In the genomic region with DNA sequence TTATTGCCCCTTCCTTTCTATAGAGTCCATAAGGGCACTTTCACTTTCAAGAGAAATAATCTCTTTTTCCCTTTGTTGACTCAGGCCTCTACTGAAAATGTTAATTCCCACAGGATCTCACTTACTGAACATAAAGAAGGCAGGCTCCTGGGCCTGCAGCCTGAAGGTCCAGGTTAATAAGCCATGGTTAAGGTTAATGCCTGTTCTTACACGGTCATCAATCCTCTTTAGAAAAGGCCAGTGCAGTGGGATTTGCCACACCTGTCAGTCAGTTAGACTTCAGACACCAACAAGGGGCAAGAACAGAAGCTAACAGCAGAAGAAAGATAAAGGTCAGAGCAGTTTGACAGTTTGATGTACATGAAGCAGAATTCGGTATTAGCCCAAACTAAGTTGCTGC, we compare ENCODE assay signal across 25 mouse cellular contexts.
DNase-seq lines count a peak whose midpoint lies in the region; ATAC-seq and TF ChIP-seq lines count a peak whose summit lies in the region.
"Had no signal": no experiment of that assay in that cellular context is flagged by ENCODE, and none has a peak within 500 bp of the region (broad histone marks: within the 10 kb centered on the region; RNA-seq: fewer than 3 reads in every experiment).

No protein-coding gene starts in this region.

- ATAC-seq in midbrain, postnatal 0 days (ENCODE audit: low FRiP score) = no peak
- ATAC-seq in midbrain, embryonic 14.5 days (ENCODE audit: low FRiP score, low TSS enrichment) = peak; percentile 37; the same call in 1 of the 2 replicates
- ATAC-seq: forebrain, embryonic 14.5 days; intestine, embryonic 16.5 days; liver, embryonic 12.5 days; liver, postnatal 0 days had no signal

- no peaks in the 10 kb centered on the region for H3K9me3 ChIP-seq in midbrain, embryonic 10.5 days (replicated peaks)
- H3K9me3 ChIP-seq in midbrain, postnatal 0 days (ENCODE audit: low read length) = no peaks in the 10 kb centered on the region
- H3K9me3 ChIP-seq in midbrain, embryonic 14.5 days (ENCODE audit: control insufficient read depth, low read length) = no peaks in the 10 kb centered on the region
- H3K9me3 ChIP-seq: liver, embryonic 12.5 days had no signal

- no peak overlapping the region for H3K9ac ChIP-seq in midbrain, postnatal 0 days (replicated peaks; ENCODE audit: low read length, poor library complexity, severe bottlenecking)
- H3K9ac ChIP-seq in midbrain, embryonic 14.5 days (replicated peaks; ENCODE audit: low read length) = no peak overlapping the region
- H3K9ac ChIP-seq: liver, embryonic 12.5 days; liver, postnatal 0 days had no signal

- no peaks in the 10 kb centered on the region for H3K36me3 ChIP-seq in midbrain, embryonic 10.5 days
- no peaks in the 10 kb centered on the region for H3K36me3 ChIP-seq in midbrain, postnatal 0 days (ENCODE audit: insufficient read depth, low read length)
- H3K36me3 ChIP-seq in midbrain, embryonic 14.5 days (ENCODE audit: control insufficient read depth, insufficient read depth, low read length) = no peaks in the 10 kb centered on the region
- H3K36me3 ChIP-seq: liver, embryonic 12.5 days had no signal

- no peak overlapping the region for H3K4me2 ChIP-seq in midbrain, postnatal 0 days (ENCODE audit: low read depth, low read length, poor library complexity, severe bottlenecking)
- H3K4me2 ChIP-seq in midbrain, embryonic 14.5 days (ENCODE audit: low read length) = no peak overlapping the region
- H3K4me2 ChIP-seq: heart, embryonic 11.5 days; liver, embryonic 12.5 days had no signal

- peaks cover 32% of the 10 kb centered on the region for H3K4me1 ChIP-seq in midbrain, embryonic 10.5 days
- H3K4me1 ChIP-seq in midbrain, postnatal 0 days (ENCODE audit: insufficient read depth, low read length) = no peaks in the 10 kb centered on the region
- 0 out of 2 replicates have a peak, but pooled peaks cover 4% of the 10 kb centered on the region for H3K4me1 ChIP-seq in midbrain, embryonic 14.5 days (ENCODE audit: control insufficient read depth, insufficient read depth, low read length)
- H3K4me1 ChIP-seq: liver, embryonic 12.5 days had no signal

- DNase-seq in midbrain, embryonic 10.5 days (ENCODE audit: low spot score) = peak; percentile 30
- DNase-seq in midbrain, postnatal 0 days (ENCODE audit: low spot score) = no peak
- DNase-seq in embryo, embryonic 10.5 days (ENCODE audit: low spot score) = peak; percentile 64
- peak; percentile 3 for DNase-seq in embryo, embryonic 11.5 days (ENCODE audit: low read depth, low spot score)
- peak; percentile 31 for DNase-seq in midbrain, embryonic 14.5 days
- no peak for DNase-seq in cerebellum, adult 8-10 months
- DNase-seq: adrenal gland, postnatal 25 days; B cell, adult 2 months; cerebellum, adult 18-20 months; cerebellum, postnatal 14 days; gastrocnemius, postnatal 25 days; heart, adult 11 months; heart, postnatal 36 days; kidney, adult 8-10 months; layer of hippocampus, postnatal 36 days; left cerebral cortex, postnatal 4 days; liver, postnatal 0 days; lung, postnatal 36 days; right cerebral cortex, adult 18-20 months; thymus, postnatal 4 days had no signal

- WGBS in midbrain, embryonic 10.5 days = 48% methylated on average over 2 of the region's 2 CpGs
- WGBS in midbrain, postnatal 0 days = 24% methylated on average over 2 of the region's 2 CpGs
- 18% methylated on average over 2 of the region's 2 CpGs for WGBS in midbrain, embryonic 14.5 days

- TF ChIP-seq CTCF in midbrain, postnatal 0 days (IDR thresholded peaks at IDR 0.05) = no peak

- no peak overlapping the region for H3K4me3 ChIP-seq in midbrain, embryonic 10.5 days
- H3K4me3 ChIP-seq in midbrain, postnatal 0 days (ENCODE audit: low read depth, low read length) = no peak overlapping the region
- H3K4me3 ChIP-seq in midbrain, embryonic 14.5 days (replicated peaks; ENCODE audit: low read depth, low read length) = no peak overlapping the region
- H3K4me3 ChIP-seq: liver, embryonic 12.5 days had no signal

- no peak overlapping the region for H3K27ac ChIP-seq in midbrain, embryonic 10.5 days (replicated peaks)
- H3K27ac ChIP-seq in midbrain, postnatal 0 days (ENCODE audit: low read depth, low read length) = no peak overlapping the region
- no peak overlapping the region for H3K27ac ChIP-seq in midbrain, embryonic 14.5 days (replicated peaks; ENCODE audit: low read depth, low read length)
- H3K27ac ChIP-seq: kidney, postnatal 0 days; liver, embryonic 12.5 days had no signal

- H3K27me3 ChIP-seq in midbrain, embryonic 10.5 days (ENCODE audit: low read depth, poor library complexity, severe bottlenecking) = peaks cover 11% of the 10 kb centered on the region; the same call in 1 of the 2 replicates
- H3K27me3 ChIP-seq in midbrain, postnatal 0 days (ENCODE audit: insufficient read depth, low read length) = no peaks in the 10 kb centered on the region
- no peaks in the 10 kb centered on the region for H3K27me3 ChIP-seq in midbrain, embryonic 14.5 days (ENCODE audit: control insufficient read depth, insufficient read depth, low read length)
- H3K27me3 ChIP-seq: liver, embryonic 12.5 days had no signal

Comparison
In these comparisons a context has a peak if more than half of its experiments do, and no peak if none do; other contexts are left out.
1. DNase-seq: peak in midbrain, embryonic 10.5 days (single experiment), embryo, embryonic 10.5 days (single experiment), embryo, embryonic 11.5 days (single experiment) and midbrain, embryonic 14.5 days (single experiment); none in midbrain, postnatal 0 days (single experiment) and cerebellum, adult 8-10 months (single experiment).